Mouse (Mus musculus) activated CD4-positive, CD25-positive, alpha-beta regulatory T cell, adult 9 weeks (primary cell): ENCODE data around the gene Olfr606. TPM values are rescaled to one million over a fixed set of nuclear protein-coding genes. Genes with fewer than 3 reads are reported as not detected.

Source experiments
- polyA plus RNA-seq: library from polyadenylated mRNA; unstranded; fragments of 100-300 nt; shearing (Covaris generic); gene quantifications from one replicate; pipeline ENCODE4 v1.2.1, GENCODE M21; 2017

Olfr606 gene
- polyA plus RNA-seq, result not detected

GRCm38 (mm10) chr7:103448746-103449145 is at the start of gene Olfr606:
Gene Olfr606, plus strand, starts transcription at chr7:103449046.

GRCm38 (mm10) chr7:103414772-103415171 is 34.1 kb upstream of the Olfr606 start, which contains the start of gene Usp17lc:
Gene Usp17lc, plus strand, starts transcription at chr7:103415072.

GRCm38 (mm10) chr7:103445339-103445738 is 3.5 kb upstream of the Olfr606 start, which contains the start of gene Olfr605:
Gene Olfr605, minus strand, starts transcription at chr7:103445439.

GRCm38 (mm10) chr7:103469577-103469976 is 20.7 kb downstream of the Olfr606 start, which contains the start of gene Olfr608:
Gene Olfr608, plus strand, starts transcription at chr7:103469877.

GRCm38 (mm10) chr7:103497962-103498361 is 49.1 kb downstream of the Olfr606 start, which contains the start of gene Olfr609:
Gene Olfr609, minus strand, starts transcription at chr7:103498062.

Other genes with a start within 250 kb of the Olfr606 start
- not detected for gene Olfr593, start 237.2 kb upstream of the Olfr606 start, polyA plus RNA-seq
- gene Olfr594, start 232.1 kb upstream of the Olfr606 start, polyA plus RNA-seq, result not detected
- gene Usp17ld, start 196.5 kb upstream of the Olfr606 start, polyA plus RNA-seq, result not detected
- gene Olfr596, start 143.4 kb upstream of the Olfr606 start, polyA plus RNA-seq, result not detected
- not detected for gene Olfr597, start 132.7 kb upstream of the Olfr606 start, polyA plus RNA-seq
- not detected for gene Olfr598, start 125.5 kb upstream of the Olfr606 start, polyA plus RNA-seq
- not detected for gene Olfr599, start 113.1 kb upstream of the Olfr606 start, polyA plus RNA-seq
- gene Olfr600, start 99.4 kb upstream of the Olfr606 start, polyA plus RNA-seq, result not detected
- gene Olfr601, start 86.4 kb upstream of the Olfr606 start, polyA plus RNA-seq, result not detected
- not detected for gene Olfr603, start 62.9 kb upstream of the Olfr606 start, polyA plus RNA-seq
- gene Usp17lc, start 34.0 kb upstream of the Olfr606 start, polyA plus RNA-seq, result not detected
- gene Olfr605, start 3.6 kb upstream of the Olfr606 start, polyA plus RNA-seq, result not detected
- gene Olfr607, start 15.1 kb downstream of the Olfr606 start, polyA plus RNA-seq, result 0.13 TPM
- gene Olfr608, start 20.8 kb downstream of the Olfr606 start, polyA plus RNA-seq, result not detected
- gene Olfr609, start 49.0 kb downstream of the Olfr606 start, polyA plus RNA-seq, result not detected
- not detected for gene Olfr610, start 63.1 kb downstream of the Olfr606 start, polyA plus RNA-seq
- gene Olfr611, start 71.8 kb downstream of the Olfr606 start, polyA plus RNA-seq, result not detected
- gene Olfr612, start 93.7 kb downstream of the Olfr606 start, polyA plus RNA-seq, result not detected
- 0.05 TPM for gene Olfr613, start 99.0 kb downstream of the Olfr606 start, polyA plus RNA-seq
- not detected for gene Olfr615, start 107.0 kb downstream of the Olfr606 start, polyA plus RNA-seq
- not detected for gene Olfr616, start 120.1 kb downstream of the Olfr606 start, polyA plus RNA-seq
- gene Olfr617, start 124.0 kb downstream of the Olfr606 start, polyA plus RNA-seq, result not detected
- not detected for gene Olfr618, start 141.1 kb downstream of the Olfr606 start, polyA plus RNA-seq
- gene Olfr619, start 151.5 kb downstream of the Olfr606 start, polyA plus RNA-seq, result not detected
- gene Olfr620, start 163.5 kb downstream of the Olfr606 start, polyA plus RNA-seq, result not detected
- gene Olfr622, start 193.7 kb downstream of the Olfr606 start, polyA plus RNA-seq, result not detected
- gene Olfr623, start 214.7 kb downstream of the Olfr606 start, polyA plus RNA-seq, result not detected
- gene Olfr624, start 222.1 kb downstream of the Olfr606 start, polyA plus RNA-seq, result not detected
- not detected for gene Olfr625-ps1, start 233.7 kb downstream of the Olfr606 start, polyA plus RNA-seq